Mouse (Mus musculus) ES-E14 (cell line): Measurements from ENCODE around the gene Il20rb. TPM values are rescaled to one million over a fixed set of nuclear protein-coding genes. Genes with fewer than 3 reads are reported as not detected.

Experiments
- DNase-seq: peaks from one replicate; pipeline ENCODE4 v3.0.0-alpha.2; 2013; ENCODE audit warnings: low read depth, low spot score
- H3K27ac ChIP-seq: 2 replicates; pipeline ENCODE4 v1.5.1; 2012; ENCODE audit warnings: low read depth, mild to moderate bottlenecking, low read length, moderate library complexity, mixed read lengths; ENCODE audit not compliant: poor library complexity, insufficient read depth, severe bottlenecking
- H3K36me3 ChIP-seq: 2 replicates; pipeline ENCODE4 v1.6.1; 2012; ENCODE audit warnings: mild to moderate bottlenecking, low read length, moderate library complexity, mixed read lengths; ENCODE audit not compliant: control insufficient read depth, poor library complexity, insufficient read depth, severe bottlenecking
- H3K4me1 ChIP-seq, 2 experiments: fragments of 150-350 bp in 1 of 2; sonication (generic) in 1 of 2; 2 replicates each; pipeline ENCODE4 v1.6.1; 2012; ENCODE audit warnings: low read length in 2 of 2, mild to moderate bottlenecking in 1 of 2, mixed read lengths in 1 of 2; ENCODE audit not compliant: control insufficient read depth in 2 of 2, insufficient read depth in 2 of 2, poor library complexity in 1 of 2
- H3K4me3 ChIP-seq, 2 experiments: fragments of 150-350 bp in 1 of 2; sonication (generic) in 1 of 2; 2 replicates each; pipeline ENCODE4 v1.5.1; 2012; ENCODE audit warnings: low read length in 2 of 2, low read depth in 1 of 2, mild to moderate bottlenecking in 1 of 2, mixed read lengths in 1 of 2; ENCODE audit not compliant: insufficient read depth in 1 of 2, poor library complexity in 1 of 2, severe bottlenecking in 1 of 2
- H3K9ac ChIP-seq: 2 replicates; pipeline ENCODE4 v1.6.1; 2012; ENCODE audit warnings: low read depth, mild to moderate bottlenecking, low read length, mixed read lengths; ENCODE audit not compliant: poor library complexity, insufficient read depth, severe bottlenecking
- H3K9me3 ChIP-seq: fragments of 150-350 bp; sonication (generic); 2 replicates; pipeline ENCODE4 v1.6.1; 2012; ENCODE audit warnings: low read depth, mild to moderate bottlenecking, low read length; ENCODE audit not compliant: control insufficient read depth, insufficient read depth
- CHD2 ChIP-seq: IDR thresholded peaks from 2 replicates; pipeline ENCODE4 v1.6.1; 2014; ENCODE audit warnings: mild to moderate bottlenecking, low read depth, low read length, inconsistent platforms
- HCFC1 ChIP-seq: IDR thresholded peaks from 2 replicates; pipeline ENCODE4 v1.6.1; 2012; ENCODE audit warnings: low read length, inconsistent platforms, borderline replicate concordance; ENCODE audit not compliant: insufficient read depth
- MAFK ChIP-seq: IDR thresholded peaks from 2 replicates; pipeline ENCODE4 v1.6.1; 2014; ENCODE audit warnings: mild to moderate bottlenecking, low read depth, low read length, inconsistent platforms; ENCODE audit not compliant: insufficient read depth
- ZC3H11A ChIP-seq: IDR thresholded peaks from 2 replicates; pipeline ENCODE4 v1.6.1; 2012; ENCODE audit warnings: low read depth, mild to moderate bottlenecking, inconsistent platforms, low read length, borderline replicate concordance
- ZNF384 ChIP-seq: IDR thresholded peaks from 2 replicates; pipeline ENCODE4 v1.6.1; 2012; ENCODE audit warnings: low read depth, low read length, inconsistent platforms
- in situ Hi-C, 2 experiments: fragments of 600-800 bp; cut with MboI; formaldehyde crosslinking; loops; one replicate each; pipeline ENCODE4 v1.15.1; 2025; ENCODE audit warnings: low sequenced_read_pairs in 2 of 2, inconsistent platforms in 1 of 2; ENCODE audit not compliant: unreplicated experiment in 2 of 2
- total RNA-seq: library from RNA; depleted of rRNA; stranded (reverse); fragments of 300-350 nt; gene quantifications from 2 replicates; pipeline ENCODE4 v1.2.3, GENCODE M21; 2012

The Il20rb gene
- total RNA-seq, 1 experiment: 3.7 TPM

DNA sequence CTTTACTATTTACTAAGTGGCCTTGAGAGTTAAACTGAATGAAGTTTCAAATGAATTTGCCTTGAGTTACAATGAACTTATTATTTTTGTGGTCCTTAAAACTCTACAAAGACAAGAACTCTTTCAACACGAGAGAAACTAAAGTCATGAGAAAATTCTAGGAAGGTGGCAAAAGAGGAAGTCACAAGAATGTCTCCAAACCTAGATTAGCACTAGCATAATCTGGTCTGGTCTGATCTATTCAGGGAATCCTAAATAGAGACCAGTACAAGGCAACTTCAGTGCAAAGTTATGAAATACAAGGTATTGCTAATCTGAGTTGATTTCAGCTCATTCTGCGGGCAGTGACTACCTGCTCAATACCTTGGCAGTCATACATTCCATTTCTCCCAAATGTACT is 38.6 kb upstream of the Il20rb start:
- TF ChIP-seq ZC3H11A: no peak
- no peak for TF ChIP-seq CHD2
- TF ChIP-seq ZNF384: no peak
- no peak for TF ChIP-seq MAFK
- no peak for TF ChIP-seq HCFC1

DNA sequence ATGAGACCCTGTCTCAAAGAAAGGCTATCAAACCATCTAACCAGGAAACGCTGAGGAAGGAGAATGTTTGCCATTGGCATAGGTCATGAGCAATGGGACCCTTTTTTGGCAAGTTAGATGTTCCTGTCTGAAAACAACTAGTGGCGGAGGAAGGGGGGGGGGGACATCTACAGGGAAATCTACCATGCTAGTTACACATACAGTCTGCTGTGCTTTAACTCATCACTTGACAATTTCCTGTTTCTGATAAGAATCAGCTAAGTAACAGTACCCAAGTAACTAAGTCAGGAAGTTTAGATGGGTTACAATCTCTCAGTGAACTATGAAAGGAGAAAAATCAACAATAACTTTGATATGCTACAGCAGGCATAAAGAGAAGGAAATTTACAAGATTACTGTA is 35.4 kb upstream of the Il20rb start:
- TF ChIP-seq ZC3H11A (no peak), ZNF384 (no peak), MAFK (no peak), HCFC1 (no peak), CHD2 (no peak)
- Histone ChIP-seq H3K4me1 (no peaks in the 10 kb centered on the region), H3K9me3 (0 out of 2 replicates have a peak, but pooled peaks cover 1% of the 10 kb centered on the region), H3K9ac (no peak overlapping the region), H3K4me3 (no peak overlapping the region), H3K27ac (no peak overlapping the region), H3K36me3 (no peaks in the 10 kb centered on the region)
- no peak for DNase-seq
- in situ Hi-C loops: no loop called here

More for the DNA sequence above, 38.6 kb upstream of the Il20rb start:
- in situ Hi-C loops: no loop called here
- Histone ChIP-seq H3K9me3 (0 out of 2 replicates have a peak, but pooled peaks cover 1% of the 10 kb centered on the region), H3K4me1 (no peaks in the 10 kb centered on the region), H3K9ac (no peak overlapping the region), H3K4me3 (no peak overlapping the region), H3K36me3 (no peaks in the 10 kb centered on the region), H3K27ac (no peak overlapping the region)
- DNase-seq: no peak

GRCm38 (mm10) chr9:100520586-100520985 is 34.0 kb upstream of the Il20rb start:
- in situ Hi-C loops: no loop called here
- peak; percentile 61 for DNase-seq
- TF ChIP-seq ZNF384 (no peak), HCFC1 (no peak), ZC3H11A (peak; percentile 53; the same call in 1 of the 2 replicates), CHD2 (no peak)
- H3K36me3 ChIP-seq: no peaks in the 10 kb centered on the region
- H3K9ac ChIP-seq: no peak overlapping the region; the same call in 1 of the 2 replicates
- H3K4me3 ChIP-seq: no peak overlapping the region
- 0 out of 2 replicates have a peak, but pooled peaks cover 1% of the 10 kb centered on the region for H3K9me3 ChIP-seq
- no peak overlapping the region for H3K27ac ChIP-seq
- no peaks in the 10 kb centered on the region for H3K4me1 ChIP-seq

- no peak for DNase-seq
- Histone ChIP-seq H3K4me3 (no peak overlapping the region), H3K36me3 (no peaks in the 10 kb centered on the region), H3K9ac (no peak overlapping the region), H3K27ac (no peak overlapping the region), H3K9me3 (0 out of 2 replicates have a peak, but pooled peaks cover 1% of the 10 kb centered on the region), H3K4me1 (no peaks in the 10 kb centered on the region)
- in situ Hi-C loops: no loop called here
- TF ChIP-seq HCFC1 (no peak), CHD2 (no peak), ZC3H11A (no peak), MAFK (no peak), ZNF384 (no peak)
These were observed 33.4 kb upstream of the Il20rb start for GRCm38 (mm10) chr9:100520012-100520411.

- DNase-seq: no peak
- H3K4me3 ChIP-seq: no peak overlapping the region
- no peaks in the 10 kb centered on the region for H3K36me3 ChIP-seq
- in situ Hi-C loops: no loop called here
- H3K9ac ChIP-seq: no peak overlapping the region
- no peaks in the 10 kb centered on the region for H3K9me3 ChIP-seq
- TF ChIP-seq ZC3H11A (no peak), ZNF384 (no peak), CHD2 (no peak), HCFC1 (no peak), MAFK (no peak)
- H3K4me1 ChIP-seq: 0 out of 4 replicates have a peak, but pooled peaks cover 0 to 2% of the 10 kb centered on the region in 2 experiments
- H3K27ac ChIP-seq: no peak overlapping the region
These were observed 21.0 kb upstream of the Il20rb start for GRCm38 (mm10) chr9:100507581-100507980.
